Mouse (Mus musculus): Measurements from ENCODE around the gene Usp7. TPM values are rescaled to one million over a fixed set of nuclear protein-coding genes. Genes with fewer than 3 reads are reported as not detected.

Gene Usp7
- 38.8 and 38.9 TPM in 2 replicates for polyA plus RNA-seq (2014; fragmentation: Nextera tagmentation; extraction: Ambion mirVana)

DNA sequence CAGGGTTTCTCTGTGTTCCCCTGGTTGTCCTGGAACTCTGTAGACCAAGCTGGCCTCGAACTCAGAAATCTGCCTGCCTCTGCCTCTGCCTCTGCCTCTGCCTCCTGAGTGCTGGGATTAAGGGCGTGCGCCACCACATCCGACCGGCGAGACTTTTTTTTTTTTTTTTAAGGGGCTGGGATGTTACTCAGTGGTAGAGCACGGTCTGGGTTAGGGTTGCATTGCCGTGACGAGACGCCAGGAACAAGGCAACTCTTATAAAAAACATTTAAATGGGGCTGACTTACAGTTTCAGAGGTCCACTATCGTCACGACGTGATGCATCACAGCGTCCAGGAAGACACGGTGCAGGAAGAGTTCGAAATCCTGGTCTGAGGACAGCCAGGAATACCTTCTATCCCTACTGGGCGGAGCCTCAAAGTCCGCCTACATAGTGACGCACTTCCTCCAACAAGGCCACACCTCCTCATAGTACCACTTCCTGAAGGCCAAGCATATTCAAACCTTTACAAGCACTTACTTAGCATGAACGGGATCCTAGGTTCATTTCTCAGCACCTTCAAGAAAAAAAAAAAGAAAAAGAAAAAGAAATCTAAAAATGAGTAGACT lies at the start of gene Usp7:
Gene Usp7 (minus strand): TSS at position 360 of the 609 bp plus-strand sequence.
- H3K9ac ChIP-seq (ENCODE audit: low read length), result no peak within 1 kb of the TSS
- H3K27ac ChIP-seq (ENCODE audit: low read depth, low read length), result no peak within 1 kb of the TSS
- no peak within 1 kb of the TSS for H3K4me3 ChIP-seq (ENCODE audit: low read depth, low read length)
- no peaks in the 10 kb centered on the region for H3K27me3 ChIP-seq (ENCODE audit: control insufficient read depth, insufficient read depth, low read length)
- ATAC-seq (ENCODE audit: insufficient read depth, low FRiP score, low TSS enrichment), result no peak
- H3K4me2 ChIP-seq (ENCODE audit: low read depth), result no peak within 1 kb of the TSS
- WGBS, result 91% methylated on average over 20 of the region's 20 CpGs
- H3K4me1 ChIP-seq (ENCODE audit: control insufficient read depth, insufficient read depth, low read length), result no peaks in the 10 kb centered on the region
- no peak for DNase-seq (ENCODE audit: low spot score)
- no peaks in the 10 kb centered on the region for H3K36me3 ChIP-seq (ENCODE audit: control insufficient read depth, insufficient read depth, low read length)
- H3K9me3 ChIP-seq (ENCODE audit: control insufficient read depth, low read length), result no peaks in the 10 kb centered on the region

GRCm38 (mm10) chr16:8840557-8840956 lies 48.4 kb upstream of the Usp7 start:
- 95% methylated on average over 3 of the region's 3 CpGs for WGBS
- no peaks in the 10 kb centered on the region for H3K9me3 ChIP-seq (ENCODE audit: control insufficient read depth, low read length)
- H3K27me3 ChIP-seq (ENCODE audit: control insufficient read depth, insufficient read depth, low read length), result no peaks in the 10 kb centered on the region
- no peak overlapping the region for H3K4me3 ChIP-seq (ENCODE audit: low read depth, low read length)
- H3K9ac ChIP-seq (ENCODE audit: low read length), result no peak overlapping the region
- DNase-seq (ENCODE audit: low spot score) (no peak), ATAC-seq (ENCODE audit: insufficient read depth, low FRiP score, low TSS enrichment) (no peak)
- no peak overlapping the region for H3K4me2 ChIP-seq (ENCODE audit: low read depth)
- peaks cover 2% of the 10 kb centered on the region for H3K36me3 ChIP-seq (ENCODE audit: control insufficient read depth, insufficient read depth, low read length)
- H3K4me1 ChIP-seq (ENCODE audit: control insufficient read depth, insufficient read depth, low read length), result no peaks in the 10 kb centered on the region
- H3K27ac ChIP-seq (ENCODE audit: low read depth, low read length), result no peak overlapping the region

- Histone ChIP-seq H3K9me3 (ENCODE audit: control insufficient read depth, low read length) (no peaks in the 10 kb centered on the region), H3K4me3 (ENCODE audit: low read depth, low read length) (no peak overlapping the region), H3K27ac (ENCODE audit: low read depth, low read length) (no peak overlapping the region), H3K27me3 (ENCODE audit: control insufficient read depth, insufficient read depth, low read length) (no peaks in the 10 kb centered on the region), H3K9ac (ENCODE audit: low read length) (no peak overlapping the region), H3K4me2 (ENCODE audit: low read depth) (no peak overlapping the region), H3K4me1 (ENCODE audit: control insufficient read depth, insufficient read depth, low read length) (no peaks in the 10 kb centered on the region), H3K36me3 (ENCODE audit: control insufficient read depth, insufficient read depth, low read length) (peaks cover 2% of the 10 kb centered on the region)
- DNase-seq (ENCODE audit: low spot score) (no peak), ATAC-seq (ENCODE audit: insufficient read depth, low FRiP score, low TSS enrichment) (no peak)
Observed at GRCm38 (mm10) chr16:8838921-8839320, 46.8 kb upstream of the Usp7 start.

- no peaks in the 10 kb centered on the region for H3K9me3 ChIP-seq (ENCODE audit: control insufficient read depth, low read length)
- H3K4me3 ChIP-seq (ENCODE audit: low read depth, low read length), result no peak overlapping the region
- no peak for ATAC-seq (ENCODE audit: insufficient read depth, low FRiP score, low TSS enrichment)
- H3K9ac ChIP-seq (ENCODE audit: low read length), result no peak overlapping the region
- WGBS, result 100% methylated on average over 1 of the region's 1 CpGs
- no peaks in the 10 kb centered on the region; the same call in none of the 2 replicates for H3K36me3 ChIP-seq (ENCODE audit: control insufficient read depth, insufficient read depth, low read length)
- H3K4me1 ChIP-seq (ENCODE audit: control insufficient read depth, insufficient read depth, low read length), result no peaks in the 10 kb centered on the region; the same call in 1 of the 2 replicates
- H3K27ac ChIP-seq (ENCODE audit: low read depth, low read length), result no peak overlapping the region
- no peak for DNase-seq (ENCODE audit: low spot score)
- no peaks in the 10 kb centered on the region for H3K27me3 ChIP-seq (ENCODE audit: control insufficient read depth, insufficient read depth, low read length)
- H3K4me2 ChIP-seq (ENCODE audit: low read depth), result no peak overlapping the region
Observed at GRCm38 (mm10) chr16:8837595-8837994, 45.5 kb upstream of the Usp7 start.

- no peak overlapping the region for H3K4me2 ChIP-seq (ENCODE audit: low read depth)
- no peaks in the 10 kb centered on the region for H3K27me3 ChIP-seq (ENCODE audit: control insufficient read depth, insufficient read depth, low read length)
- H3K27ac ChIP-seq (ENCODE audit: low read depth, low read length), result no peak overlapping the region
- ATAC-seq (ENCODE audit: insufficient read depth, low FRiP score, low TSS enrichment) (no peak), DNase-seq (ENCODE audit: low spot score) (no peak)
- no peak overlapping the region for H3K9ac ChIP-seq (ENCODE audit: low read length)
- H3K9me3 ChIP-seq (ENCODE audit: control insufficient read depth, low read length), result no peaks in the 10 kb centered on the region
- WGBS, result 97% methylated on average over 1 of the region's 1 CpGs
- H3K4me3 ChIP-seq (ENCODE audit: low read depth, low read length), result no peak overlapping the region
- peaks cover 3% of the 10 kb centered on the region for H3K36me3 ChIP-seq (ENCODE audit: control insufficient read depth, insufficient read depth, low read length)
- peaks cover 2% of the 10 kb centered on the region for H3K4me1 ChIP-seq (ENCODE audit: control insufficient read depth, insufficient read depth, low read length)
Observed at GRCm38 (mm10) chr16:8836876-8837275, 44.8 kb upstream of the Usp7 start.

GRCm38 (mm10) chr16:8831241-8831640 lies 39.1 kb upstream of the Usp7 start:
- H3K36me3 ChIP-seq (ENCODE audit: control insufficient read depth, insufficient read depth, low read length), result peaks cover 3% of the 10 kb centered on the region; the same call in 1 of the 2 replicates
- H3K4me2 ChIP-seq (ENCODE audit: low read depth), result peak overlapping the region; percentile 84
- ATAC-seq (ENCODE audit: insufficient read depth, low FRiP score, low TSS enrichment), result no peak
- no peaks in the 10 kb centered on the region for H3K9me3 ChIP-seq (ENCODE audit: control insufficient read depth, low read length)
- H3K27ac ChIP-seq (ENCODE audit: low read depth, low read length), result no peak overlapping the region
- H3K4me3 ChIP-seq (ENCODE audit: low read depth, low read length), result peak overlapping the region; percentile 87
- 6% methylated on average over 12 of the region's 12 CpGs for WGBS
- H3K4me1 ChIP-seq (ENCODE audit: control insufficient read depth, insufficient read depth, low read length), result peaks cover 9% of the 10 kb centered on the region
- no peaks in the 10 kb centered on the region for H3K27me3 ChIP-seq (ENCODE audit: control insufficient read depth, insufficient read depth, low read length)
- H3K9ac ChIP-seq (ENCODE audit: low read length), result peak overlapping the region; percentile 91
- peak; percentile 44 for DNase-seq (ENCODE audit: low spot score)

DNA sequence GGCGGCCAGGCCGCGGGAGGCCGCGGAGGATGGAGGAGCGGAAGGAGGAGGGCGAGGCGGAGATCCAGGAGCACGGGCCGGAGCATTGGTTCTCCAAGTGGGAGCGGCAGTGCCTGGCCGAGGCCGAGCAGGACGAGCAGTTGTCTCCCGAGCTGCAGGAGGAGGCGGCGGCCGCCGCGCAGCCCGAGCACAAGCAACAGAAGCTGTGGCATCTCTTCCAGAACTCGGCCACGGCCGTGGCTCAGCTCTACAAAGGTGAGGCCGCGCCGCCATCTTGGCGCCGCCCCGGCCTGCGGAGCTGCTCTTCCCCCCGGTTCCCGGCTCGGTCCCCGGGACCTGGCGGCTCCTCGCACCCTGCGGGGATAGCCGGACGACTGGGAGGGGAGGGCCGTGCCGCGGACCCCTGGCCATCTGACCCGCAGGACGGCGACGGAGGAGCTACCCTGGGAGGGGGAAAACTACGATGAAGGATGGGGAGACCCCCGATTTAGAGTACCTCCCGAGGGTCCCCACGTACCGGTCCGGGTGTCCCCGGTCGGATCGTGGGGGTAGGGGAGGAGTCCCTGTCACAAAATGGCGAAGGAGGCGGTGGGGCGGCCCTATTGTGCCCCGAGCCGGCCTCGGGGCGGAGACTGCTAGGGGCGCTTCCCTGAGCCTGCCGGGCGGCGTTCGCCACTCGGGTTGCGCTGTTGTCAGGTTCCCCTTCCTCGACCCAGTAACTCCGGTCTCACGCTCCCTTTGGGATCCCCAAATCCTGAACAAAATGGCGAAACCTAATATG lies 38.5 kb upstream of the Usp7 start:
- Histone ChIP-seq H3K27me3 (ENCODE audit: control insufficient read depth, insufficient read depth, low read length) (no peaks in the 10 kb centered on the region), H3K9ac (ENCODE audit: low read length) (peak overlapping the region; percentile 91), H3K27ac (ENCODE audit: low read depth, low read length) (peak overlapping the region; percentile 92), H3K9me3 (ENCODE audit: control insufficient read depth, low read length) (no peaks in the 10 kb centered on the region), H3K36me3 (ENCODE audit: control insufficient read depth, insufficient read depth, low read length) (peaks cover 3% of the 10 kb centered on the region; the same call in 1 of the 2 replicates), H3K4me3 (ENCODE audit: low read depth, low read length) (peak overlapping the region; percentile 87), H3K4me2 (ENCODE audit: low read depth) (peak overlapping the region; percentile 84), H3K4me1 (ENCODE audit: control insufficient read depth, insufficient read depth, low read length) (peaks cover 9% of the 10 kb centered on the region)
- under 1% methylated on average over 72 of the region's 74 CpGs for WGBS
- ATAC-seq (ENCODE audit: insufficient read depth, low FRiP score, low TSS enrichment) (peak; percentile 11), DNase-seq (ENCODE audit: low spot score) (peak; percentile 69)

- Histone ChIP-seq H3K4me2 (ENCODE audit: low read depth) (peak within 1 kb of the TSS; percentile 89), H3K36me3 (ENCODE audit: control insufficient read depth, insufficient read depth, low read length) (peaks cover 3% of the 10 kb centered on the region; the same call in 1 of the 2 replicates), H3K9me3 (ENCODE audit: control insufficient read depth, low read length) (no peaks in the 10 kb centered on the region), H3K27ac (ENCODE audit: low read depth, low read length) (peak within 1 kb of the TSS; percentile 92), H3K9ac (ENCODE audit: low read length) (peak within 1 kb of the TSS; percentile 91), H3K27me3 (ENCODE audit: control insufficient read depth, insufficient read depth, low read length) (no peaks in the 10 kb centered on the region), H3K4me1 (ENCODE audit: control insufficient read depth, insufficient read depth, low read length) (peaks cover 9% of the 10 kb centered on the region), H3K4me3 (ENCODE audit: low read depth, low read length) (peak within 1 kb of the TSS; percentile 87)
- DNase-seq (ENCODE audit: low spot score), result peak; percentile 99
- WGBS, result under 1% methylated on average over 61 of the region's 80 CpGs
- peak; percentile 95 for ATAC-seq (ENCODE audit: insufficient read depth, low FRiP score, low TSS enrichment)
Observed at GRCm38 (mm10) chr16:8829564-8830359, 37.7 kb upstream of the Usp7 start, which contains the start of gene 1810013L24Rik. TSS of gene 1810013L24Rik (plus strand) at chr16:8830100.

All from neural tube, embryonic 11.5 days (tissue).